Comparison of ENCODE assay signal across 9 mouse cellular contexts in genomic region chr15:89172276-89172935, GRCm38 (mm10). TPM values are rescaled to one million over a fixed set of nuclear protein-coding genes. Genes with fewer than 3 reads are reported as not detected.
A peak's percentile ranks its signal among the peaks of the same experiment; 100 is the strongest.
DNase-seq lines count a peak whose midpoint lies in the region; ATAC-seq lines count a peak whose summit lies in the region.
"Had no signal": no experiment of that assay in that cellular context is flagged by ENCODE, and none has a peak within 500 bp of the region (broad histone marks: within the 10 kb centered on the region; RNA-seq: fewer than 3 reads in every experiment).

No protein-coding gene starts in this region.

- H3K27me3 ChIP-seq in kidney, embryonic 14.5 days (ENCODE audit: control insufficient read depth, insufficient read depth, low read length) = no peaks in the 10 kb centered on the region
- H3K27me3 ChIP-seq in hindbrain, embryonic 10.5 days (ENCODE audit: insufficient read depth, poor library complexity, severe bottlenecking) = 0 out of 2 replicates have a peak, but pooled peaks cover 6% of the 10 kb centered on the region
- peaks cover 94% of the 10 kb centered on the region for H3K27me3 ChIP-seq in megakaryocyte, embryonic 14.5 days (replicated peaks)

- intact Hi-C loops in left cerebral cortex, postnatal 25 days (cut with DNase I) = no loop called here

- no peak for ATAC-seq in kidney, embryonic 14.5 days (ENCODE audit: low FRiP score, low TSS enrichment)

- peaks cover 27% of the 10 kb centered on the region for H3K36me3 ChIP-seq in kidney, embryonic 14.5 days (ENCODE audit: control insufficient read depth, insufficient read depth, low read length)
- peaks cover 52% of the 10 kb centered on the region for H3K36me3 ChIP-seq in hindbrain, embryonic 10.5 days
- H3K36me3 ChIP-seq in megakaryocyte, embryonic 14.5 days (replicated peaks; ENCODE audit: low read length) = peaks cover 24% of the 10 kb centered on the region

- H3K27ac ChIP-seq in kidney, embryonic 14.5 days (ENCODE audit: low read depth, low read length) = peak overlapping the region; percentile 30; the same call in 1 of the 2 replicates
- 0 out of 2 replicates have a peak overlapping the region, but pooled peaks have one; percentile 16 for H3K27ac ChIP-seq in brown adipose tissue, adult 24 weeks (replicated peaks; ENCODE audit: low read depth, low read length)
- H3K27ac ChIP-seq in hindbrain, embryonic 10.5 days = peak overlapping the region; percentile 87

- H3K9me3 ChIP-seq in kidney, embryonic 14.5 days (ENCODE audit: control insufficient read depth, low read length) = no peaks in the 10 kb centered on the region
- H3K9me3 ChIP-seq in hindbrain, embryonic 10.5 days = no peaks in the 10 kb centered on the region
- no peaks in the 10 kb centered on the region for H3K9me3 ChIP-seq in megakaryocyte, embryonic 14.5 days
- H3K9me3 ChIP-seq: G1E had no signal

- H3K9ac ChIP-seq in kidney, embryonic 14.5 days (ENCODE audit: low read depth, low read length) = peak overlapping the region; percentile 69; the same call in 1 of the 2 replicates

- H3K4me3 ChIP-seq in kidney, embryonic 14.5 days (ENCODE audit: low read length) = peak overlapping the region; percentile 53
- peak overlapping the region; percentile 68 for H3K4me3 ChIP-seq in brown adipose tissue, adult 24 weeks (ENCODE audit: insufficient read depth, low read depth, low read length)
- peak overlapping the region; percentile 73 for H3K4me3 ChIP-seq in hindbrain, embryonic 10.5 days
- H3K4me3 ChIP-seq in megakaryocyte, embryonic 14.5 days (replicated peaks) = peak overlapping the region; percentile 89

- DNase-seq in kidney, adult 8-10 months = no peak
- no peak for DNase-seq in hindbrain, embryonic 10.5 days (ENCODE audit: low spot score)
- DNase-seq in thymus, postnatal 14 days = no peak
- no peak for DNase-seq in left cerebral cortex, postnatal 25 days (ENCODE audit: low spot score in 2 of 2)
- DNase-seq in adrenal gland, adult 8-10 months = no peak

- WGBS in kidney, embryonic 14.5 days = 58% methylated on average over 17 of the region's 17 CpGs
- WGBS in hindbrain, embryonic 10.5 days = 39% methylated on average over 17 of the region's 17 CpGs

- peaks cover 70% of the 10 kb centered on the region for H3K4me1 ChIP-seq in kidney, embryonic 14.5 days (ENCODE audit: control insufficient read depth, insufficient read depth, low read length)
- H3K4me1 ChIP-seq in brown adipose tissue, adult 24 weeks (ENCODE audit: control insufficient read depth, insufficient read depth, insufficient read length, low read length) = peaks cover 17% of the 10 kb centered on the region
- peaks cover 85% of the 10 kb centered on the region for H3K4me1 ChIP-seq in hindbrain, embryonic 10.5 days (replicated peaks)
- H3K4me1 ChIP-seq in megakaryocyte, embryonic 14.5 days = peaks cover 72% of the 10 kb centered on the region

- peak overlapping the region; percentile 100 for H3K4me2 ChIP-seq in kidney, embryonic 14.5 days (replicated peaks; ENCODE audit: low read depth, low read length)

RNA-seq across cellular contexts. Expression of gene Plxnb2, which starts 8.2 kb away (rescaled TPM):
- 124 and 165 TPM in 2 replicates for polyA plus RNA-seq in kidney, embryonic 14.5 days (2014; fragmentation: Nextera tagmentation; extraction: Ambion mirVana)
- polyA plus RNA-seq in brown adipose tissue, adult 24 weeks (2012; ENCODE audit: insufficient read depth, insufficient read length, missing spikeins) = 5.4 and 7.5 TPM in 2 replicates
- 133 and 155 TPM in 2 replicates for polyA plus RNA-seq in hindbrain, embryonic 10.5 days (2016; fragmentation: Nextera tagmentation; extraction: Ambion mirVana)
- polyA plus RNA-seq in megakaryocyte, embryonic 14.5 days (2012; ENCODE audit: insufficient read depth, low replicate concordance) = 71.6 and 100 TPM in 2 replicates
- total RNA-seq in left cerebral cortex, postnatal 25 days (2021) = 10 to 100 TPM; 43.4 to 44.9 TPM
- 100 to 1,000 TPM; 153 to 177 (median 157) TPM for total RNA-seq in adrenal gland, adult 8-10 months (2022)

RNA-seq across cellular contexts. Expression of gene Mapk11, which starts 23.0 kb away (rescaled TPM):
- polyA plus RNA-seq in kidney, embryonic 14.5 days (2014; fragmentation: Nextera tagmentation; extraction: Ambion mirVana) = 8.4 and 14.8 TPM in 2 replicates
- 1.1 and 2.5 TPM in 2 replicates for polyA plus RNA-seq in brown adipose tissue, adult 24 weeks (2012; ENCODE audit: insufficient read depth, insufficient read length, missing spikeins)
- 34.9 and 46.6 TPM in 2 replicates for polyA plus RNA-seq in hindbrain, embryonic 10.5 days (2016; fragmentation: Nextera tagmentation; extraction: Ambion mirVana)
- 0.29 TPM in 1 of 2 replicates, not detected in the other for polyA plus RNA-seq in megakaryocyte, embryonic 14.5 days (2012; ENCODE audit: insufficient read depth, low replicate concordance)
- total RNA-seq in left cerebral cortex, postnatal 25 days (2021) = 10 to 100 TPM; 47.1 to 51.1 TPM
- 1 to 10 TPM; 4.6 to 7.7 (median 6.3) TPM for total RNA-seq in adrenal gland, adult 8-10 months (2022)

RNA-seq across cellular contexts. Expression of gene Dennd6b, which starts 23.9 kb away (rescaled TPM):
- 15.8 and 16.6 TPM in 2 replicates for polyA plus RNA-seq in kidney, embryonic 14.5 days (2014; fragmentation: Nextera tagmentation; extraction: Ambion mirVana)
- polyA plus RNA-seq in brown adipose tissue, adult 24 weeks (2012; ENCODE audit: insufficient read depth, insufficient read length, missing spikeins) = 1.8 and 2.2 TPM in 2 replicates
- polyA plus RNA-seq in hindbrain, embryonic 10.5 days (2016; fragmentation: Nextera tagmentation; extraction: Ambion mirVana) = 29.7 and 40.1 TPM in 2 replicates
- 3.6 and 10.0 TPM in 2 replicates for polyA plus RNA-seq in megakaryocyte, embryonic 14.5 days (2012; ENCODE audit: insufficient read depth, low replicate concordance)
- 10 to 100 TPM; 44.8 to 47.0 TPM for total RNA-seq in left cerebral cortex, postnatal 25 days (2021)
- 10 to 100 TPM in 1 of 4 experiments, 1 to 10 TPM in 3; 6.9 to 13.2 (median 8.9) TPM for total RNA-seq in adrenal gland, adult 8-10 months (2022)

RNA-seq across cellular contexts. Expression of gene Mapk12, which starts 31.9 kb away (rescaled TPM):
- 20.8 and 23.4 TPM in 2 replicates for polyA plus RNA-seq in kidney, embryonic 14.5 days (2014; fragmentation: Nextera tagmentation; extraction: Ambion mirVana)
- polyA plus RNA-seq in brown adipose tissue, adult 24 weeks (2012; ENCODE audit: insufficient read depth, insufficient read length, missing spikeins) = 6.6 and 7.5 TPM in 2 replicates
- polyA plus RNA-seq in hindbrain, embryonic 10.5 days (2016; fragmentation: Nextera tagmentation; extraction: Ambion mirVana) = 23.7 and 28.5 TPM in 2 replicates
- not detected in 2 replicates for polyA plus RNA-seq in megakaryocyte, embryonic 14.5 days (2012; ENCODE audit: insufficient read depth, low replicate concordance)
- total RNA-seq in left cerebral cortex, postnatal 25 days (2021) = 1 to 10 TPM; 5.9 to 7.6 TPM
- 10 to 100 TPM; 10.5 to 22.7 (median 14.3) TPM for total RNA-seq in adrenal gland, adult 8-10 months (2022)
- polyA plus RNA-seq: G1E had no signal

RNA-seq across cellular contexts. Expression of gene Ppp6r2, which starts 38.9 kb away (rescaled TPM):
- 23.6 and 29.8 TPM in 2 replicates for polyA plus RNA-seq in kidney, embryonic 14.5 days (2014; fragmentation: Nextera tagmentation; extraction: Ambion mirVana)
- polyA plus RNA-seq in brown adipose tissue, adult 24 weeks (2012; ENCODE audit: insufficient read depth, insufficient read length, missing spikeins) = 23.0 and 25.7 TPM in 2 replicates
- 27.2 and 45.7 TPM in 2 replicates for polyA plus RNA-seq in hindbrain, embryonic 10.5 days (2016; fragmentation: Nextera tagmentation; extraction: Ambion mirVana)
- 20.7 and 31.2 TPM in 2 replicates for polyA plus RNA-seq in megakaryocyte, embryonic 14.5 days (2012; ENCODE audit: insufficient read depth, low replicate concordance)
- 100 to 1,000 TPM; 148 to 149 TPM for total RNA-seq in left cerebral cortex, postnatal 25 days (2021)
- total RNA-seq in adrenal gland, adult 8-10 months (2022) = 10 to 100 TPM; 46.8 to 89.2 (median 66.8) TPM

Comparison
In these comparisons a context has a peak if more than half of its experiments do, and no peak if none do; other contexts are left out.
1. H3K27ac ChIP-seq: peak in every context shown above with its lines; median percentile 87 in hindbrain, embryonic 10.5 days; 30 in kidney, embryonic 14.5 days; 16 in brown adipose tissue, adult 24 weeks.